Mouse (Mus musculus) heart, adult 2 months (tissue): Measurements from ENCODE around the gene Gm37240. TPM values are rescaled to one million over a fixed set of nuclear protein-coding genes. Genes with fewer than 3 reads are reported as not detected.

Source experiments
- DNase-seq, 2 experiments: peaks; one replicate each; pipeline ENCODE4 v3.0.0; 2021
- H3K27ac ChIP-seq: fragments of 200-600 bp; 2 replicates; pipeline ENCODE4 v1.8.1; 2022
- H3K27me3 ChIP-seq: fragments of 200-500 bp; 2 replicates; pipeline ENCODE4 v1.6.1; 2012; ENCODE audit warnings: mild to moderate bottlenecking, low read length, inconsistent platforms, mixed read lengths; ENCODE audit not compliant: control insufficient read depth, insufficient read depth
- H3K36me3 ChIP-seq: fragments of 200-500 bp; 2 replicates; pipeline ENCODE4 v1.6.1; 2012; ENCODE audit warnings: low read length, inconsistent platforms; ENCODE audit not compliant: control insufficient read depth, insufficient read depth
- H3K4me1 ChIP-seq: fragments of 200-500 bp; 2 replicates; pipeline ENCODE4 v1.6.1; 2011; ENCODE audit warnings: low read length; ENCODE audit not compliant: control insufficient read depth, insufficient read depth
- H3K4me3 ChIP-seq: fragments of 200-600 bp; 2 replicates; pipeline ENCODE4 v1.8.1; 2022
- H3K79me2 ChIP-seq: fragments of 200-500 bp; replicated peaks from 2 replicates; pipeline ENCODE4 v1.6.1; 2012; ENCODE audit warnings: mild to moderate bottlenecking, inconsistent platforms, low read length, moderate library complexity, mixed read lengths; ENCODE audit not compliant: control insufficient read depth, insufficient read depth
- H3K9ac ChIP-seq: fragments of 200-500 bp; 2 replicates; pipeline ENCODE4 v1.6.1; 2012; ENCODE audit warnings: low read depth, mild to moderate bottlenecking, control low read depth, inconsistent platforms, low read length, mixed read lengths
- CTCF ChIP-seq: fragments of 200-600 bp; IDR thresholded peaks from 2 replicates; pipeline ENCODE4 v1.8.1; 2022; ENCODE audit warnings: antibody characterized with exemption, mild to moderate bottlenecking, moderate library complexity
- EP300 ChIP-seq: fragments of 200-500 bp; IDR thresholded peaks from 2 replicates; pipeline ENCODE4 v1.6.1; 2011; ENCODE audit warnings: low read depth, low read length, control low read depth; ENCODE audit not compliant: insufficient read depth
- POLR2A ChIP-seq: fragments of 200-500 bp; IDR thresholded peaks from 2 replicates; pipeline ENCODE4 v1.6.1; 2011; ENCODE audit warnings: mild to moderate bottlenecking, low read depth, low read length, control low read depth; ENCODE audit not compliant: insufficient read depth
- WGBS: fragments of 180-500 bp; shearing (Covaris S2); methylation state at CpG from one replicate; pipeline ENCODE4 v1.1.7; 2018; 5-methylcytosine and 5-hydroxymethylcytosine counted together
- intact Hi-C: fragments of 180-260 bp; cut with DNase I; formaldehyde crosslinking; loops from one replicate; pipeline ENCODE4 v1.15.1; 2025
- polyA plus RNA-seq: library from polyadenylated mRNA; depleted of rRNA; stranded (reverse); fragments of >200 nt; gene quantifications from 2 replicates; pipeline ENCODE4 v1.2.3, GENCODE M21; 2012
- total RNA-seq, 2 experiments: library from RNA; stranded (reverse); gene quantifications; 2 replicates each; pipeline ENCODE4 v1.2.3; 2021

Gm37240 gene
- total and polyA plus RNA-seq, 3 experiments, result 25.0 to 45.3 (median 36.6) TPM

- DNase-seq, result no peak
- H3K4me1 ChIP-seq, result no peaks in the 10 kb centered on the region
- H3K27me3 ChIP-seq, result no peaks in the 10 kb centered on the region
- H3K9ac ChIP-seq, result no peak overlapping the region
- TF ChIP-seq POLR2A (no peak), CTCF (no peak), EP300 (no peak)
- H3K27ac ChIP-seq, result no peak overlapping the region
- WGBS, result 37% methylated on average over 3 of the region's 3 CpGs
- intact Hi-C loops, result no loop called here
- H3K36me3 ChIP-seq, result no peaks in the 10 kb centered on the region
- H3K4me3 ChIP-seq, result no peak overlapping the region
- no peaks in the 10 kb centered on the region for H3K79me2 ChIP-seq
Observed at GRCm38 (mm10) chr3:85693013-85693412, 194.3 kb downstream of the Gm37240 start.

GRCm38 (mm10) chr3:85691134-85691533 is 196.2 kb downstream of the Gm37240 start:
- no peaks in the 10 kb centered on the region for H3K79me2 ChIP-seq
- intact Hi-C loops, result no loop called here
- WGBS, result 88% methylated on average over 4 of the region's 4 CpGs
- H3K27me3 ChIP-seq, result no peaks in the 10 kb centered on the region
- H3K27ac ChIP-seq, result no peak overlapping the region
- no peak overlapping the region for H3K4me3 ChIP-seq
- no peaks in the 10 kb centered on the region for H3K36me3 ChIP-seq
- H3K4me1 ChIP-seq, result no peaks in the 10 kb centered on the region
- DNase-seq, result no peak
- TF ChIP-seq POLR2A, result no peak
- no peak for TF ChIP-seq CTCF
- TF ChIP-seq EP300, result no peak
- no peak overlapping the region for H3K9ac ChIP-seq

- H3K36me3 ChIP-seq, result no peaks in the 10 kb centered on the region
- no peak overlapping the region for H3K4me3 ChIP-seq
- no peak for TF ChIP-seq EP300
- no peak for TF ChIP-seq POLR2A
- TF ChIP-seq CTCF, result no peak
- H3K9ac ChIP-seq, result no peak overlapping the region
- H3K27me3 ChIP-seq, result no peaks in the 10 kb centered on the region
- intact Hi-C loops, result no loop called here
- WGBS, result 92% methylated on average over 14 of the region's 14 CpGs
- no peak for DNase-seq
- H3K4me1 ChIP-seq, result no peaks in the 10 kb centered on the region
- no peak overlapping the region for H3K27ac ChIP-seq
- no peaks in the 10 kb centered on the region for H3K79me2 ChIP-seq
Observed at GRCm38 (mm10) chr3:85688341-85688740, 199.0 kb downstream of the Gm37240 start.

GRCm38 (mm10) chr3:85685271-85685670 is 202.0 kb downstream of the Gm37240 start:
- WGBS, result 79% methylated on average over 8 of the region's 8 CpGs

GRCm38 (mm10) chr3:85683618-85684017 is 203.7 kb downstream of the Gm37240 start:
- WGBS, result 82% methylated on average over 5 of the region's 5 CpGs
- intact Hi-C loops, result no loop called here

More at GRCm38 (mm10) chr3:85685271-85685670, 202.0 kb downstream of the Gm37240 start:
- Histone ChIP-seq H3K27ac (no peak overlapping the region), H3K27me3 (no peaks in the 10 kb centered on the region), H3K4me1 (no peaks in the 10 kb centered on the region), H3K36me3 (no peaks in the 10 kb centered on the region), H3K79me2 (no peaks in the 10 kb centered on the region), H3K4me3 (no peak overlapping the region), H3K9ac (no peak overlapping the region)
- TF ChIP-seq CTCF (no peak), POLR2A (no peak), EP300 (no peak)
- peak in 1 of 2 experiments; percentile 10 for DNase-seq
- intact Hi-C loops, result no loop called here

GRCm38 (mm10) chr3:85681136-85681535 is 206.2 kb downstream of the Gm37240 start:
- no peak for DNase-seq
- Histone ChIP-seq H3K4me1 (no peaks in the 10 kb centered on the region), H3K4me3 (no peak overlapping the region), H3K27ac (no peak overlapping the region), H3K27me3 (no peaks in the 10 kb centered on the region), H3K36me3 (no peaks in the 10 kb centered on the region), H3K79me2 (no peaks in the 10 kb centered on the region), H3K9ac (no peak overlapping the region)
- intact Hi-C loops, result no loop called here
- 87% methylated on average over 7 of the region's 7 CpGs for WGBS
- TF ChIP-seq POLR2A (no peak), EP300 (no peak), CTCF (no peak)

More at GRCm38 (mm10) chr3:85683618-85684017, 203.7 kb downstream of the Gm37240 start:
- H3K27me3 ChIP-seq, result no peaks in the 10 kb centered on the region
- no peak for TF ChIP-seq POLR2A
- no peak for TF ChIP-seq CTCF
- TF ChIP-seq EP300, result no peak
- DNase-seq, result no peak
- H3K36me3 ChIP-seq, result no peaks in the 10 kb centered on the region
- no peak overlapping the region for H3K27ac ChIP-seq
- H3K4me1 ChIP-seq, result no peaks in the 10 kb centered on the region
- H3K79me2 ChIP-seq, result no peaks in the 10 kb centered on the region
- no peak overlapping the region for H3K9ac ChIP-seq
- H3K4me3 ChIP-seq, result no peak overlapping the region

- no peak overlapping the region for H3K4me3 ChIP-seq
- 77% methylated on average over 5 of the region's 5 CpGs for WGBS
- no peak overlapping the region for H3K27ac ChIP-seq
- no peak for TF ChIP-seq POLR2A
- H3K36me3 ChIP-seq, result no peaks in the 10 kb centered on the region
- no peak overlapping the region for H3K9ac ChIP-seq
- no peak for DNase-seq
- no peaks in the 10 kb centered on the region for H3K79me2 ChIP-seq
- H3K4me1 ChIP-seq, result no peaks in the 10 kb centered on the region
- no peaks in the 10 kb centered on the region for H3K27me3 ChIP-seq
- intact Hi-C loops, result no loop called here
Observed at GRCm38 (mm10) chr3:85679960-85680359, 207.4 kb downstream of the Gm37240 start.
